Mouse (Mus musculus) neutrophil, adult 5-6 weeks (primary cell): Measurements from ENCODE around the gene Rnf208. TPM values are rescaled to one million over a fixed set of nuclear protein-coding genes. Genes with fewer than 3 reads are reported as not detected.
A peak's percentile ranks its signal among the peaks of the same experiment; 100 is the strongest.

Source experiments
- ATAC-seq: fragments of 151-379, 151-347 bp; 2 replicates; pipeline ENCODE4 v1.8.0; 2017; ENCODE audit warnings: mild to moderate bottlenecking, moderate TSS enrichment; ENCODE audit not compliant: insufficient number of reproducible peaks, poor library complexity, low FRiP score, severe bottlenecking; ENCODE audit errors: extremely low read depth
- total RNA-seq: library from RNA; stranded (forward); fragments of 200-1000 nt; gene quantifications from 2 replicates; pipeline ENCODE4 v1.2.3, GENCODE M21; 2017

The Rnf208 gene
- 0.58 TPM in 1 of 2 replicates, not detected in the other for total RNA-seq

DNA sequence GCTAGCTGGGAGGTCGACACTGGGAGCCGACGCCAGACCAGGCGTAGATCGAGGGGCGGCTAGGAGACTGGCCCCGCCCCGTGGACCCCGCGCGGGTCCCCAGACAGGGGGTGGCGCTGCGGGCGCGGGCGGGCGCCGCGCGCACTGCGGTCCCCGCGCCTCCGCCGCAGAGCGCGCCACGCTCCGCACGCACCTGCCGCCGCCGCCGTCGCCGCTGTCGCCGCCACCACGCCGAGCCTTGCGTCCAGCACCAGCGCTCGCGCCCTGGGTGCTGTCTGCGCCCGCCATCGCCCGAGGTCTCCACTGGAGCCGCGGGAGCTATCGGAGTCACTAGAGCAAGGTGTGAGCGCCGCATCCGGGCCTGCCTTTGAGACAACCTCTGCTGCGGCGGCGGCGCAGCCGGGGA, at the start of gene Rnf208, which contains the start of gene Cysrt1:
Gene Rnf208, plus strand, starts transcription at position 155 of the 406 bp plus-strand sequence.
Gene Cysrt1, minus strand, starts transcription at position 352 of the 406 bp plus-strand sequence.
- ATAC-seq, result no peak

DNA sequence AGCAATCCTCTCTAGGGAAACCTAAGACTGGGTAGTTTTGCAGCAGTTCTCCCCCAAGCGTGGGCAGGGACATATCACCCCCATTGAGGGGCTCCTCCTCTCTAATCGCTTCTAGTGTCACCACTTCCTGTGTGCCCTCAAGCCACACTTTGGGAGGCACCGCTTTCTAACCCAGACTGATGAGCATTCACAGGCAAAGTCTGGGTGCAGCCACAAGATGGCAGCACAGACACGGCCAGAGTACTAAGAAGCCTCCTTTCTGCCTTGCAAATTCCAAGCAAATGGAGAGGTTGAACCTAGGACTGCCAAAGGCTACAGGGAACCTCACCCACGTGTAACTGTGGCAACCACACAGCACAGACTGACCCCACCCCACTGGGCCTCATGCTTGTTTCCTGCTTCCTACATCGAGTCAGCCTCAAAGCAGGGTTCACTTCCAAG, 48.7 kb upstream of the Rnf208 start:
- peak; percentile 49 for ATAC-seq

DNA sequence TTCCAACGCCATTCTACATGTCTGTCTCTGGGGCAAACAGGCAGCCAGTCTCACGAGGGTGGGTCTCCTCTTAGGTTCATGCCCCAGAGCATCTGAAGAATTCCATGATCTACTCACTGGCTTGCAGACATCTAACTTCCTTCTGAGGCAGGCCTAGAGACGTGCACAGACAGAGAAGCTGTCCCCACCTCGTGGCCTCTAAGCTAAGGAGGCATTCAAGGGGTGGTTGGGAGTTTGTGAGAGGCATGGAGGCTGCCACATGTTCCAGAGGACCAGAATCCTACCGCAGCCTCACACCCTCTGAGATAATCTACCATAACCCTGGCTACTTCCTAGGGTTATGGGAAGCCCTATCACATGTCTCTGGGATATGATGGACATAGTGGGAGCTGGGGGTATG, 48.0 kb upstream of the Rnf208 start:
- no peak for ATAC-seq

DNA sequence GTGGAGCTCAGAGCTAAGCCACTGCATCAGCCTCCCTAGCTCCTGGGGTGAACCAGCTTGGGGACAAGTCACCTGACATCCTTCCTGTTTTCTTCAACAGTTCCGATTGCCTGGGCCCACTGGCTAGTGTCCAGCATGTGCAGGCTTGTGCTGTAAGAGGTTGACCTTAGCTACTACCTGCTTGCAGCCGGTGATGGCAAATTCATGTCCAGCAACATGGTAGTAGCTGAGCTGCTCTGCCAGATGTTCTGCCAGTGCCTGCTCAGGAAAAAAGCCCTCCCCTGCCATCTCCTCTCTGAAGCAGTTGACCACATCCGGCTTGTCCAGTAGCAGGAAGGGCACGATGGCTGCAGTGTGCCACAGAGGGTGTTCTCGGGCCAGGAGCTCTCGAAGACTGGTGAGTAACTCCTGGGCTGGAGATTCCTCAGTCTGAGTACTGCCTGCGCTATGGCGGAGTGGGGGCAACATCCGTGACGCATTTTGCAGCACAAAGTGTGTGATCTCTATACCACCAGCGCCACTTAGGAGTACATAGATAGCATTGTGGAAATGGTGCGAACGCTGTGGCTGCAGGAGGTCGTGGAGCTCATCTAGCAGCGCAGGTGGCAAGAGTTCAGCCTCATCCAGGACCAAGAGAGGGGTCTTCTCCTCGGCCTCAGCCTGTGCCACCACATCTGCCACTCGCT, 47.4 kb upstream of the Rnf208 start:
- ATAC-seq, result peak; percentile 30; the same call in 1 of the 2 replicates

DNA sequence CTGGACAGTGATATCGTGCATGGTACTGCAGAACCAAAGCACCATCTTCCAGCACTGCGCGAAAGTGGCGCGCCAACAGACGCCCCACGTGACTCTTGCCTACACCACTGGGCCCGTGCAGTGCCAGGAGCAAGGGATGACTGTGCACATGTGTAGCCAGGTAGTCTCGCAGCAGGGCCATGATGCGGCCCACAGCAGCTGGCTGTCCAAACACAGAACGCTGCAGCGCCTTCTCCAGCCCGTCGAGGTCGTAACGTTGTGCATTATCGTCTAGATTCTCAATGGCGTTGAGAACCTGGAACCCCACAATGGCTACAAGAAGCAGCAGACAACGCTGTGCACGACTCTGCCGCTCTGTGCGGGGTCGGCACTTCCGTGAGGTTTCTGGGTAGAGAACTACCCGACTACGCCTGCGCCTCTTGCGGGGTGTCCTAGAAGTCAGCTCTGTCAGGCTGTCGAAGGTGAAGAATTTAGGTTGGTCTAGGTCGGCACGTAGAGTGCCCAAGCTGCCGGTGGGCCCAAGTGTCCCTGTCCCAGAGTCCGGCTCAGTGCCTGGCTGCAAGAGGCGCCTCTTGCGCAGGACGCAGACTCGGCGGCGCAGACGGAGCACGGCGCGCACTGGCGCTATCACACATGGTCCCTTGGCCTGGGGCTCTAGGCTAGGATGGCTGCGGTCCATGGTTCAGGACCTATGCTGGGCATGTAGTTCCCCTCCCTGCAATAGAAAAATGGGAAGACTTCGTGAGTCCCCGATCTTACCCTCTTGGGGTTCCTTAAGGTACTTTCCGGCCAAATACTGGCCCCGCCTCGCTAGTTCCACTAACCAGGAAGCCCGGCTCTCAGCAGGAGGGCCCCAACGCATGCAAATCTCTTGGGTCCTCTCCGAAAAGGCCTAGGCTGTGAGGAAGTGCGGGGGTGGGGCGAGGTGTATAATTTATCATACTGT, 46.6 kb upstream of the Rnf208 start:
- ATAC-seq, result peak; percentile 46

DNA sequence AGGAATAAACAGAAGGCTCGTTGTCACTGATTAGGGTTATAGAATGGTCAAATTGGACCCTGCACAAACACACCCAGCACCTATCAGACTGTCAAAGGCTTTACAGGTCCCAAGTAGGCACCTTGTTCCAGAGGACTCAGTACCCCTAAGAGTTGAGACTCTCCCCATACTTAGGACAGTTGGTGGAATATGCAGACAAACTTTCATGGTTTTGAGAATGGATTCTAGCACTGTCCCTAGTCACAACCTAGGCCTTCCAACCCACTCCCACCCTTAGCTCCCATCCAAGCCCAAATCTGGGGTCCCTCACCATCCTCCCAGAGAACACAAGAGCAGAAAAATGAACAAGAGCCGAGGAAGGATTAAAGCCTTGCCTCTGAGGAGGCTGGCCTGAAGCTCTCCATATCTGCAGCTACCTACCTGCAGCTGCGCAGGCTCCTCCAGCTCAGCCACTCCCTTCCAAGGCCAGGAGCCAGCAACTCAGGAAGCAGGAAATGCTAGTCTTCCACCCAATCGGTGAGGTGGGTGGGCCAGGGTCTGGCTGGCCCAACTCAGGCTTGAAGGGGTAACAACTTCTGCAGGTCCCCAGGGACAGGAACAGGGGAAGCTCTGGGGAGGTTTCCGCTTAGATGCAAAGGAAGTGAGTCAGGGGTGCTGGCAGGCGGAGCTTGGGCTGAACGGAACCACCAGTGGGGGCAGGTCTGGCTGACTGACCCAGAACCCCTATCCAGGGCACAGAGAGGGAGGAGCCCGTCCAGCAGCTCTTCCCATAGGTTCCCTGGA, 45.7 kb upstream of the Rnf208 start, which contains the start of gene Tor4a:
Gene Tor4a, minus strand, starts transcription at position 715 of the 783 bp plus-strand sequence.
- ATAC-seq, result peak; percentile 70

DNA sequence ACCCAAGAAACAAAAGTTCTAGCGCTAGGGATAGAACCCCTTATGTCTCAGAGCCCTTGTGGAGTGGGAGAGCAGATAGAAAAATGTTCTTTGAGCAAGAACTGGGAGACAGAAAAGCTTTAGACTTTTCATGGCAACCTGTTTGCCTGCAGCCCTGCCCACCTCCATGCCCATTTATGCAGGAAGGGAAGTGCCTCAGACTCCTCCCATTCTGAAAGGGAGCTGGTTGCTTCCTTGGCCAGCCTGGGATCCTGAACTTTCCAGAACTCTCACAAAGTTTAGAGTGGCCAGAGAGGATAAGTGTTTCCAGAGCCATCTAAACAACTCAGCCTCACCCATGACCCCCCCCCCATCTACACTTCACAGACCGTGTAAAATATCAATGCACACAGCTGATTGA, 44.9 kb upstream of the Rnf208 start:
- no peak for ATAC-seq

DNA sequence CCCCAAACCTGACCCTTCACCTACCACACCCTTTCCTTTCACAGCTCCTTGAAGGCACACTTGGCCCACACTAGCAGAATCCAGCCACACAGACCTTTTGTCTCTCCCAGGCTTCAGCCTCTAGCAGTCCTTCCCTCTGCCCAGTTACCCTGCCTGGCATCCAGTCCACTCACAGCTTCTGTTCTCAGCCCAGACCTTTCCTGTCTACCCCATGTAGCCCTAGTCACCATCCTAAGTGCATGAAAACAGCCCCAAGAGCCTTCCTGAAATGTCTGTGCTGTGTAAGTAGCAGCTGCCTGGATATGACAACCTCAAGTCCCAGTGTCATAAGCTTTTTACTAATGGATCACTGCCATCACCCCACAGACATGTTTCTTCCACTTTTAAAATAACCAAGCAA, 44.1 kb upstream of the Rnf208 start:
- no peak for ATAC-seq

DNA sequence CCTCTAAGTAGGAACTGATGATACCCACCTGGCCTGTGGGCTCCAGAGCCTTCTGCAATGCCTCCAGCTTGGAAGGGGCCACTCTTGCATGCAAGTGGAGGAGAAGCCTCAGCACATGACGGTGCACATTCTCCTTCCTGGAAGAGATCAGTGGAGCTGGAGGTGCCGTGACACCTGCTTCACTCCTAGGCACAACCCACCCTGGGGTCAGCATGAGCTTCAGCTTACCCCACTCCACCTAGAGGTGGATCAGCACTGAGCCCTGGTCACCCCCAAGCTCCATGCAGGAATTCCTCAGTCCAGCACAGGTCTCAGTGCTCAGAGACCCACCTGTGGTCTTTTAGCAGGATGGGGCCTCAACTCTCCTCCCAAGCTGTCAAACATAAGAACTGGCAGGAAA, 41.4 kb upstream of the Rnf208 start:
- ATAC-seq, result no peak

DNA sequence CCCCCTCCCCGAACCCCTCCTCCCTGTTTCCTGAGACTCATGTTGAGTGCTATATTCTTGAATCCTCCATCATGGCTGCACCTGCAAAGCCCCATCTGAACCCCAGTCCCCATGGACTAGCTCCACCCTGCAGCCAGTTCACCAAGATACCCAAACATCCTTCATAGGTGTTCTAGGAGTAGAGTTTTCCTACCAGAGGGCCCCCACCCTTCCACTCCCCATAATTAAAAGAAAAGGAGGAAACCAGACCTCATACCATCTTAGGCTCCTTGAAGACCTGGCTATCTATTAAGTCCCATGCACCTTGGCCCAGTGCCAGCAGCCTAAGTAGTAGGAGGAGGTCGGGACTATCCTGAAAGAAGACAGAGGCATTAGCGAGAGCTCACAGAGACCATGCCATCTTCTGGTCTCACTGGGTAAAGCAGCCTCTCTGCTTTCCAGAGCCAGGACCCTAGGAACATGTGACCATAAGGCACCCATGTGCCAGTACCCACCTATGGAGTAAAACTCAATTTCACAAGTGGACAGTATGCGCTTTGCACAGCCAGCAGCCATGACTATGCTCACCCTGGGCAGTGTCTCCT, 38.3 kb upstream of the Rnf208 start:
- no peak for ATAC-seq

DNA sequence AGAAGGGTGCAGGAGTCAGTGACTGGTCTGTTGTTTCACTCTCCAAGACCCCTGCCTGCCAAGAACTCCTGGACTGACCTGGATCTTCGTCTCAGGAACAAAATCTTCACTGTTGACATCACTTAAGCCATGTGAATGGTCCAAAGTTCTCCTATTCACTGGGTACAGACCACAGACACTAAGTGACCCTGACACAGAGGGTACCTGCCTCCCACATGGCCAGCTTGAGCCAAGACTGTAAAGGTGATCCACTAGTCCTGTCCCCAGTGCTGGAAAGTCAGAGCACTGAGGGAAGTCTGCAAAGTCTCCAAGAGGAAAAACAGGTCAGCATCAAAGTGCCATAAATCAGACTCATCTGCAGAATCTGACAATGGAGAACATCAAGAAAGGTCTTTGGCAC, 34.5 kb upstream of the Rnf208 start:
- ATAC-seq, result no peak

DNA sequence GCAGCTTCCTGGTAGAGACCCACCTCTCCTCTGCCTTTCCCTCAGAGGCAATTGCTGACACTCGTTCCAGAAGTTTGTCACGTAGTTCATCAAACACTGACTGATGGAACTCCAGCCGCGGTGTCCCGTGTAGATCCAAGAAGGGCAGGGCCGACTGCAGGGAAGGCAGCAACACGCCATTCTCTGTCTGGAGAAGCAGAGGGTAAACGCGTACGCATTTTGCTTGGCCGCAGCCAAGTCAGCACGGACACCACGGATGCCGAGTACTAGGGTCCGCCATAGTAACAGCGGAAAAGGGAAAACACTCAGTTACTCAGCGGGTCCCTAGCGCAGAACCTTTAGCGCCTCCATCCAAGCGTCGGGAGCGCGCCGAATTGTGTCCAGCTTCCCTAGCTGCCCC, 31.4 kb upstream of the Rnf208 start:
- ATAC-seq, result no peak

DNA sequence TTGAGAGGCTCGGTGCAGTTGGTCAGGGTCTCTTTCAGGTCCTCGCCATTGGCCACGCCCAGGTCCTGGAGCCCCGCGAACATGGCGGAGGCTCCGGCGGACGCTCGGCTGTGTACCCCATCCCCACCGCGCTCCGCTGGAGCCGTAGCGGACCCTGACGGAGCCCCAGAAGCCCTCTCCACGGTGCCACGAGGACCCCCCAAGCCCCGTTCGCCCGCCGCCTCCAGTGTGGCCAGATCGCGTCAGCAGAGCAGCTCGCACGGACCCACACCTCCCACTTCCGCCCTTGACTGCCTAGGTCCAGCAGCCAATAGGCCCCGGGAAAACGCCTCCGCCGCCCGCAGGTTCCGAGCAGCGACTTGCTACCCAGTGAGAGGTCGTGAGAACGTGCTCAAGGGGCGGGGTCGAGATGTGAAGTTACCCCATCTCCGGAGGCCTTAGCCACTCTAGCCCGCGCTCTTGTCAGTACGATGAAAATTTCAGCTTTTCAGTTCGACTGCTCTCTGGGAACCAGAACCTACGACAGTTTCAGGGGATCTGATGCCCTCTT, 30.9 kb upstream of the Rnf208 start, which contains the start of gene Nelfb:
Gene Nelfb, minus strand, starts transcription at position 369 of the 550 bp plus-strand sequence.
- ATAC-seq, result peak; percentile 93

DNA sequence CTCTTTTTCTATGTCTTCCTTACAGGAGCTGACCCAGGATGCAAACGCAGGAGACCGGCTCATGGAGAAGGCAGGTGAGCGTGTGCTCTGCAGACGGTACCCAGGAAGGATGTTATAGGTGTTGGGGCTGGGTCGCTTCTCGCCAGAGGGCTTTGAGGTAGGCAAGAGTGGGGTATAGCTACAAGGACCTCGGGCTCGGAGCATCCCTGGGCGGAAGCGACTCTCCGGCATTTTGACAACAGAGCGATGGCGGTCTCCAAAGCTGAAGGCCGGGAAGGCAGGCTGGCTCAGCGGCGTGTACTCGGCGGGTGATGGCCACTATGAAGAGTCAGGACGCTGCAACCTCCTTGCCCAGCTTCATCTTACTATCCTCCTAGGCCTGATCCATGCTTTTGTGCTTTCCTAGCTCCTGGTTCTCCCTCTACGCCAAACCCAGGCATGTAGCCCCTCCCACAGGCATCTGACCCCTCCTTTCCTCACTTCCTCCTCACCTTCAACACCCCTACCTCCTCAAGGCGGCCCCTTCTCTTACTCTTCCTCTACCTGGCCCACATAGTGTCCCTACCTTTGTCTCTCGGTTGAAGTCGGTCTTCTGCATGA, 28.7 kb upstream of the Rnf208 start:
- no peak for ATAC-seq

DNA sequence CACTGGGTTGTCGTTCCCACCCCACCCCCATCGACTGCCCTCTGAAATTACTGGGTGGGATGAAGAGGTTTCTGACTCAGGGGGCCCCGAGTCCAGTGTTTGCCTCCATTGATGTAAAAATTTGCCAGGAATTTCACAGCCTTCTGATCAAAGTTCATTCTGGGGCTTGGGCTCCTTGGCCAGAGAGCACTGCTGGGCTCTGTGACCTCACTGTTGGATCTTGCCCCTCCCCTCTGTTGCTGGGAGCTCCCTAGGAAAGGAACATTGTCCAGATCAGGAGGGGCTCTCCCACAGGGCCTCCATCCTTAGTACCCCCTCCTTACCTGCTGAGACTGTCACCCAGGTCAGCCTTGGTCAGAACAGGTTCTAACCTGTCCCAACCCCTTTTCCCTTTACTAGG, 27.6 kb upstream of the Rnf208 start, which contains the start of gene Stpg3:
Gene Stpg3, minus strand, starts transcription at position 194 of the 400 bp plus-strand sequence.
- no peak for ATAC-seq

DNA sequence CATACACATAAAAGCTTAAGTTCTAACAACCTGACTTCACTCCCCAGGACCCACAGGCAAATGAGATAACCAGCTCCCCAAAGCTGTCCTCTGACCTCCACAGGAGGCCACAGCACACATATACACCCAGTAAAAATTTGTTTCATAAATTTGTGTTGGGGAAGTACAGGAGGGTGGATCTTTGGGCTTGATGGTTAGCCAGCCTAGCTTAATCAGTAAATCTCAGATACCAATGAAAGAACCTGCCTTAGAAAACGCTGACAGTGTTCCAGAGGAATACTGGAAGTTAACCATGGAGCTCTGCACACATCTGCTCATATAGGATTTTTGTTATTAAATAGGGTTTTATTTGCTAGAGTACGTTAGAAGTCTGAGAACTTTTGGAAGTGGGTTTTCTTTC, 24.4 kb upstream of the Rnf208 start:
- no peak for ATAC-seq

DNA sequence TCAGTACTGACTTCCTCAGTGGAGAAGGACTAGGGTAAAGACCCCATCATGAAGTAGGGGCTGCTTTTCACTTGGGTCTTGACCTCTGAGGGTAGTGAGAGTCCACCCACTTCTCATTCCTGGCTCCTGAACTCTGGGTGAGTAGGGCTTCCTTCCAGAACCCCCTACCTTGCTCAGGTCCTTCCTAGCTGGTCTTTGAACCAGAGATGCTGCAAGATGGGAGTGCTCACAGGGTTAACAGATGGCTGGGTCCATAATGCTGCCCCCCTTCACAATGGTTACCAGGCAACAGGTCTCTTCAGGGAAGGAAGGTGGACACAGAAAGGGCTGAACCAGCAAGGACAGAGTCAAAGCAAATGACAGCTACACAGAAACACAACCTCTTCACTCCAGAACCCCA, 23.6 kb upstream of the Rnf208 start, which contains the start of gene Fam166a:
Gene Fam166a, plus strand, starts transcription at position 301 of the 400 bp plus-strand sequence.
- ATAC-seq, result no peak

DNA sequence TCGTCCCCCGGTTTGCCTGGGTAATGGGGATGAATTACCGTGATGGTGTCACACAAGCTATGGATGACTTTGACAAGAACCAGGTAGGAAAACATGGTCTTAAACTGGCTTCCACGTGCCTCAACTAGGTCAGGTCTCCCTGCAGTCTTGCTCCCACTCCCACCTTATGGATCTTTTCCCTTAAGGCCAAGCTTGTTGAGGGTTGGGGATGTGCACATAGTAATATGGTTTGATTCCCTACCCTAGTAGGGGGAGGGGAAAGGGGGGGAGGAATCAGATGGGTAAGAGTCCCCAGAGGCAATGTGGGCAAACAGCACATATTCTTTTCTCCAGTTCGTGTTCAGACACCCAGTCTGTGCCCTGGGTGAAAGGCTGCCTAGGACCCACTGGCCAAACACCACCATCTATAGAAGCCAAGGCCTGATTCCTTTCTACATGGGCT, 20.7 kb upstream of the Rnf208 start:
- ATAC-seq, result no peak
